Mouse (Mus musculus) lung, postnatal 0 days (tissue): ENCODE measurements around the gene Hs6st3.

Experiments
- CTCF ChIP-seq: IDR thresholded peaks from 2 replicates; pipeline ENCODE4 v1.5.1; 2016; ENCODE audit warnings: antibody characterized with exemption, mild to moderate bottlenecking
- EP300 ChIP-seq: IDR thresholded peaks from 2 replicates; pipeline ENCODE4 v1.6.1; 2016; ENCODE audit warnings: antibody characterized with exemption, mild to moderate bottlenecking, control low read depth

- TF ChIP-seq CTCF = peak; percentile 54
- TF ChIP-seq EP300 = no peak
These were observed 28.3 kb upstream of the Hs6st3 start for GRCm38 (mm10) chr14:119109776-119110218.
